Mouse (Mus musculus) hindbrain, embryonic 13.5 days (tissue): ENCODE measurements around the gene Tamm41. TPM values are rescaled to one million over a fixed set of nuclear protein-coding genes. Genes with fewer than 3 reads are reported as not detected.

Experiments used
- ATAC-seq: fragments of 200-750 bp; cut with Nextera tagmentation; 2 replicates; pipeline ENCODE4 v1.8.0; 2017; ENCODE audit warnings: moderate TSS enrichment; ENCODE audit not compliant: low FRiP score
- H3K27ac ChIP-seq: fragments of 300-500 bp; sonication (generic); 2 replicates; pipeline ENCODE4 v1.5.1; 2015; ENCODE audit warnings: inconsistent platforms, mild to moderate bottlenecking, moderate library complexity
- H3K27me3 ChIP-seq: fragments of 300-500 bp; sonication (generic); 2 replicates; pipeline ENCODE4 v1.6.1; 2015; ENCODE audit warnings: mild to moderate bottlenecking, inconsistent platforms
- H3K36me3 ChIP-seq: fragments of 300-500 bp; sonication (generic); 2 replicates; pipeline ENCODE4 v1.6.1; 2015; ENCODE audit warnings: mild to moderate bottlenecking, inconsistent platforms
- H3K4me1 ChIP-seq: fragments of 300-500 bp; sonication (generic); replicated peaks from 2 replicates; pipeline ENCODE4 v1.6.1; 2015; ENCODE audit warnings: inconsistent platforms
- H3K4me2 ChIP-seq: fragments of 300-500 bp; sonication (generic); 2 replicates; pipeline ENCODE4 v1.6.1; 2015; ENCODE audit warnings: inconsistent platforms, mild to moderate bottlenecking, moderate library complexity
- H3K4me3 ChIP-seq: fragments of 300-500 bp; sonication (generic); 2 replicates; pipeline ENCODE4 v1.5.1; 2015; ENCODE audit warnings: mild to moderate bottlenecking, inconsistent platforms
- H3K9ac ChIP-seq: fragments of 300-500 bp; sonication (generic); 2 replicates; pipeline ENCODE4 v1.6.1; 2015; ENCODE audit warnings: mild to moderate bottlenecking, inconsistent platforms
- H3K9me3 ChIP-seq: fragments of 300-500 bp; sonication (generic); 2 replicates; pipeline ENCODE4 v1.6.1; 2016; ENCODE audit warnings: inconsistent platforms
- WGBS: fragments of 180-500 bp; shearing (Covaris S2); methylation state at CpG from one replicate; pipeline ENCODE4 v1.1.7; 2015; 5-methylcytosine and 5-hydroxymethylcytosine counted together
- polyA plus RNA-seq: library from polyadenylated mRNA; unstranded; fragments of >200 nt; fragmentation: Nextera tagmentation; extraction: Ambion mirVana; gene quantifications from 2 replicates; pipeline ENCODE4 v1.2.1, GENCODE M21; 2015

Tamm41 gene
- polyA plus RNA-seq, 1 experiment from 2014 or later = 49.6 TPM

DNA sequence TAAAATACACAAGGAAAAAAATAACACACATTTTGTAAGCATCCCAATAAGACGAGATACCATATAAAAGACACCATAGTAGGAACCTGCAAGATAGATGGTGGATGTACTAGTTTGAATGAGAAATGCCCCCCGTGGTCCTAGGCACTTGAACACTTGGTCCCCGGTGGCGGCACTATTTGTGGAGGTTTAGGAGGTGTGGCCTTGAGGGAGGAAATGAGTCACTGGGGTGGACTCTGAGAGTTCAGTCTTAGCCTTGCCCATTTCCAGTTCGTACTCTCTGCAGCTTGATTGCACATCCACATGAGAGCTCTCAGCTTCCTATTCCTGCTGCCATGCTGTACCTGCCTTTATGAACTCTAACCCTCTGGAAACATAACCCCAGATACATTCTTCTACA, 83.2 kb downstream of the Tamm41 start:
- Histone ChIP-seq H3K9me3 (no peaks in the 10 kb centered on the region), H3K27ac (no peak overlapping the region), H3K27me3 (no peaks in the 10 kb centered on the region), H3K9ac (no peak overlapping the region), H3K36me3 (no peaks in the 10 kb centered on the region), H3K4me1 (peaks cover 16% of the 10 kb centered on the region), H3K4me2 (no peak overlapping the region), H3K4me3 (no peak overlapping the region)
- WGBS = 84% methylated on average over 5 of the region's 5 CpGs
- no peak for ATAC-seq

Other genes starting within 250 kb of the Tamm41 start
- gene Vgll4, start 67.9 kb downstream of the Tamm41 start, polyA plus RNA-seq = 62.4 and 65.9 TPM in 2 replicates
- gene Syn2, start 97.0 kb upstream of the Tamm41 start, polyA plus RNA-seq = 26.6 and 27.0 TPM in 2 replicates
- gene Gm17482, start 189.5 kb upstream of the Tamm41 start, polyA plus RNA-seq = not detected in 2 replicates
- gene Timp4, start 214.3 kb upstream of the Tamm41 start, polyA plus RNA-seq = 9.1 and 11.8 TPM in 2 replicates